ENCODE assay signal across 8 mouse cellular contexts in the genomic region with DNA sequence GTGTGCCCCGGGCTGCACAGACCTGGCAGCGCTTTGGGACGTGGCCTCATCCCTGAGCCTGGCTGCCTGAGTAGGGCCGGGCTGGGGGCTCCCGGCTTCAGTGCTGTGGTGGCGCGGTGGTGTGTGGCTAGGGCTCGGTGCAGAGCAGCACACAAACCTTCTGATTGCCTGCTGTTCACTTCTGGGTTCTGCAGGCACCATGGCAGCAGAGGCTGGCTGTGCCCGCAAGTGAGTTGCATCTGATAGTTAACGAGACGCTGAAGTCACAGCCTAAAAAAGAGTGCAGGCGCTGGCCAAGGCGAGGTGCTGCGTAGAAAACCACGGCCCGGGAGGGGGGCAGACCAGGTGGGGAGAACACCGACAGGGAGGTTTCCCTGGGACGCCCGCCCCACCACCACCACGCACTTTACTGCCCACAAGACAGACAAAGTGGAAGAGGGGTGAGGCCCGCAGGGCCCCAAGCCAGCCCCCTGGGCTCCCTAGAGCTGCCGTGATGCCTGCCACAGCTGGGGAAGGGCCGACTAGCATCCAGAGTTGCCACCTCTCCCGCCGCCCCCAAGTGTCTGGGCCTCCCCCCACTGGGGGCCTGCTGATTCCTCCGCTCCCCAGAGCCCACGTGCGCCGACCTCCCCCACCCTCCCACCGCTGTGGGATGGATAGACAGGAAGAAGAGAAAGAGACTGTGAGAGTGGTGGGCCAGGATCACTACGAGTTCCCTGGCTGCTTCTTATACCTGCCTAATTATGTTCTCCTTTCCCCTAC. TPM values are rescaled to one million over a fixed set of nuclear protein-coding genes. Genes with fewer than 3 reads are reported as not detected.
DNase-seq lines count a peak whose midpoint lies in the region; ATAC-seq lines count a peak whose summit lies in the region.

No protein-coding gene starts in this region.

- DNase-seq in heart, embryonic 10.5 days (ENCODE audit: low spot score), result no peak
- no peak for DNase-seq in heart, postnatal 4 days
- peak; percentile 25 for DNase-seq in ZHBTc4 (ENCODE audit: low read depth, low spot score)
- DNase-seq in layer of hippocampus, postnatal 25 days (ENCODE audit: extremely low spot score in 1 of 2, low spot score in 1 of 2), result no peak
- no peak for DNase-seq in urinary bladder, postnatal 4 days (ENCODE audit: low spot score in 2 of 2)
- no peak for DNase-seq in cerebellum, adult 9-11 months

- H3K4me2 ChIP-seq in hindbrain, embryonic 15.5 days, result peak overlapping the region; percentile 64
- peak overlapping the region; percentile 52 for H3K4me2 ChIP-seq in midbrain, embryonic 12.5 days (replicated peaks)

- ATAC-seq in hindbrain, embryonic 15.5 days (ENCODE audit: low FRiP score, low read depth), result peak; percentile 63; the same call in 1 of the 2 replicates
- ATAC-seq in midbrain, embryonic 12.5 days (ENCODE audit: low FRiP score, low read depth), result peak; percentile 78

- H3K27ac ChIP-seq in heart, embryonic 10.5 days, result peak overlapping the region; percentile 76
- H3K27ac ChIP-seq in hindbrain, embryonic 15.5 days (replicated peaks), result no peak overlapping the region
- H3K27ac ChIP-seq in midbrain, embryonic 12.5 days (replicated peaks), result no peak overlapping the region

- H3K9me3 ChIP-seq in heart, embryonic 10.5 days, result peaks cover 14% of the 10 kb centered on the region
- no peaks in the 10 kb centered on the region for H3K9me3 ChIP-seq in hindbrain, embryonic 15.5 days
- H3K9me3 ChIP-seq in midbrain, embryonic 12.5 days, result 0 out of 2 replicates have a peak, but pooled peaks cover 5% of the 10 kb centered on the region

- 20% methylated on average over 29 of the region's 31 CpGs for WGBS in heart, embryonic 10.5 days
- WGBS in hindbrain, embryonic 15.5 days, result 34% methylated on average over 31 of the region's 31 CpGs
- 33% methylated on average over 30 of the region's 31 CpGs for WGBS in midbrain, embryonic 12.5 days

- no peaks in the 10 kb centered on the region for H3K27me3 ChIP-seq in heart, embryonic 10.5 days (ENCODE audit: insufficient read depth, poor library complexity, severe bottlenecking)
- H3K27me3 ChIP-seq in hindbrain, embryonic 15.5 days, result no peaks in the 10 kb centered on the region
- H3K27me3 ChIP-seq in midbrain, embryonic 12.5 days, result no peaks in the 10 kb centered on the region

- no peak overlapping the region for H3K9ac ChIP-seq in hindbrain, embryonic 15.5 days
- peak overlapping the region; percentile 35 for H3K9ac ChIP-seq in midbrain, embryonic 12.5 days (replicated peaks)

- H3K4me3 ChIP-seq in heart, embryonic 10.5 days, result peak overlapping the region; percentile 61
- H3K4me3 ChIP-seq in hindbrain, embryonic 15.5 days, result peak overlapping the region; percentile 27
- peak overlapping the region; percentile 30 for H3K4me3 ChIP-seq in midbrain, embryonic 12.5 days

- H3K4me1 ChIP-seq in heart, embryonic 10.5 days, result peaks cover 11% of the 10 kb centered on the region
- peaks cover 9% of the 10 kb centered on the region for H3K4me1 ChIP-seq in hindbrain, embryonic 15.5 days (replicated peaks)
- peaks cover 4% of the 10 kb centered on the region for H3K4me1 ChIP-seq in midbrain, embryonic 12.5 days

- no peaks in the 10 kb centered on the region for H3K36me3 ChIP-seq in heart, embryonic 10.5 days
- H3K36me3 ChIP-seq in hindbrain, embryonic 15.5 days, result no peaks in the 10 kb centered on the region
- H3K36me3 ChIP-seq in midbrain, embryonic 12.5 days, result no peaks in the 10 kb centered on the region

RNA-seq across cellular contexts. Expression of a gene that starts 19.2 kb away (rescaled TPM):
- polyA plus RNA-seq in heart, embryonic 10.5 days (2016; fragmentation: Nextera tagmentation; extraction: Ambion mirVana), result 0.05 TPM in 1 of 2 replicates, not detected in the other
- not detected for total RNA-seq in heart, postnatal 4 days (2021)
- not detected in 2 replicates for polyA plus RNA-seq in hindbrain, embryonic 15.5 days (2015; fragmentation: Nextera tagmentation; extraction: Ambion mirVana)
- not detected in 2 replicates for polyA plus RNA-seq in midbrain, embryonic 12.5 days (2016; fragmentation: Nextera tagmentation; extraction: Ambion mirVana)
- total RNA-seq in layer of hippocampus, postnatal 25 days (2021), result not detected

RNA-seq across cellular contexts. Expression of a gene that starts 27.8 kb away (rescaled TPM):
- 2.6 and 3.0 TPM in 2 replicates for polyA plus RNA-seq in heart, embryonic 10.5 days (2016; fragmentation: Nextera tagmentation; extraction: Ambion mirVana)
- total RNA-seq in heart, postnatal 4 days (2021), result 10 to 100 TPM; 17.2 to 22.8 TPM
- 3.8 and 4.6 TPM in 2 replicates for polyA plus RNA-seq in hindbrain, embryonic 15.5 days (2015; fragmentation: Nextera tagmentation; extraction: Ambion mirVana)
- 5.4 and 6.6 TPM in 2 replicates for polyA plus RNA-seq in midbrain, embryonic 12.5 days (2016; fragmentation: Nextera tagmentation; extraction: Ambion mirVana)
- 10 to 100 TPM; 22.1 to 29.4 TPM for total RNA-seq in layer of hippocampus, postnatal 25 days (2021)

RNA-seq across cellular contexts. Expression of a gene that starts 28.2 kb away (rescaled TPM):
- 131 and 135 TPM in 2 replicates for polyA plus RNA-seq in heart, embryonic 10.5 days (2016; fragmentation: Nextera tagmentation; extraction: Ambion mirVana)
- total RNA-seq in heart, postnatal 4 days (2021), result 100 to 1,000 TPM; 133 to 142 TPM
- polyA plus RNA-seq in hindbrain, embryonic 15.5 days (2015; fragmentation: Nextera tagmentation; extraction: Ambion mirVana), result 174 and 193 TPM in 2 replicates
- polyA plus RNA-seq in midbrain, embryonic 12.5 days (2016; fragmentation: Nextera tagmentation; extraction: Ambion mirVana), result 201 and 207 TPM in 2 replicates
- 100 to 1,000 TPM; 103 to 107 TPM for total RNA-seq in layer of hippocampus, postnatal 25 days (2021)
